Mouse (Mus musculus): ENCODE data around the gene Crebrf. TPM values are rescaled to one million over a fixed set of nuclear protein-coding genes. Genes with fewer than 3 reads are reported as not detected.
A peak's percentile ranks its signal among the peaks of the same experiment; 100 is the strongest.

Crebrf gene
- polyA plus RNA-seq, 1 experiment from 2014 or later = 8.1 TPM

DNA sequence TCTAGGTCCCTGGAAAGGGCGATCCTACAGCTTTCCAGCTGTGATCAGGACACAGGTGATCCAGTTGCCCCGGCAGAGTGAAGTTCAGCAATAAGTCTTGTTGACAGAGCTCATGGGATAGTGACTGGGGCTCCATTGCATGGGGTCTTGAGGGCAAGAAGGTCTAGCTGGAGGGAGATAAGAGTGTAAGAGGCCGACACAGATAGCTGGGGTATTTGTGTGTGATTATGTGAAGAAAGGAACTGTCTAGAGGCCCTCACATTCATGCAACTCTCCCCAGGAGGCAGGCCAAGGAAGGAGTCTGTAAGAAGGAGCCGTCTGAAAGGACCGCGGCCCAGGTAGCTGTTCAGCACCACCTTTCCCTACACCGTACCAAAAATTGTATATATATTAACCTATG, 8.4 kb upstream of the Crebrf start:
- Histone ChIP-seq H3K9me3 (no peaks in the 10 kb centered on the region), H3K27me3 (peaks cover 19% of the 10 kb centered on the region), H3K27ac (no peak overlapping the region), H3K9ac (no peak overlapping the region), H3K4me3 (no peak overlapping the region), H3K36me3 (0 out of 2 replicates have a peak, but pooled peaks cover 3% of the 10 kb centered on the region), H3K4me2 (no peak overlapping the region), H3K4me1 (no peaks in the 10 kb centered on the region)
- WGBS = 71% methylated on average over 7 of the region's 7 CpGs
- no peak for ATAC-seq (ENCODE audit: insufficient number of reproducible peaks, insufficient read depth, low FRiP score, low TSS enrichment, low read depth)

DNA sequence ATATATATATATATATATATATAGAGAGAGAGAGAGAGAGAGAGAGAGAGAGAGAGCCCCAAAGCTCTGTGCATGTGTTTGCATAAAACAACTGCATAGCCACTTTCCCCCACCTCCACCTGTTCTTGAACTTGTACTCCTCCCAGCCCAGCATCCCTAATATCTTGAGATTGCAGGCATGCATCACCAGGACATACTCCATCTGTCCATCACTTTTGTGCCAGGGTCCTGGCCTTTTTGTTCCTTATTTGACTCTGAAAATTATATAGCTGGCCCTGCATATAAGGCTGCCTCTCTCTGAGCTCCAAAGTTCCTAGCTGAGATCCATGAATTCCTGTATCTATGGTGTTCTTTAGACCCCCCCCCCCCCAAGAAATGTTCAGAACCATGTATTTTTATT, 7.0 kb upstream of the Crebrf start:
- Histone ChIP-seq H3K4me2 (no peak overlapping the region), H3K36me3 (no peaks in the 10 kb centered on the region), H3K9ac (no peak overlapping the region), H3K4me3 (no peak overlapping the region), H3K4me1 (no peaks in the 10 kb centered on the region), H3K9me3 (no peaks in the 10 kb centered on the region), H3K27me3 (peaks cover 19% of the 10 kb centered on the region), H3K27ac (no peak overlapping the region)
- ATAC-seq (ENCODE audit: insufficient number of reproducible peaks, insufficient read depth, low FRiP score, low TSS enrichment, low read depth) = no peak

DNA sequence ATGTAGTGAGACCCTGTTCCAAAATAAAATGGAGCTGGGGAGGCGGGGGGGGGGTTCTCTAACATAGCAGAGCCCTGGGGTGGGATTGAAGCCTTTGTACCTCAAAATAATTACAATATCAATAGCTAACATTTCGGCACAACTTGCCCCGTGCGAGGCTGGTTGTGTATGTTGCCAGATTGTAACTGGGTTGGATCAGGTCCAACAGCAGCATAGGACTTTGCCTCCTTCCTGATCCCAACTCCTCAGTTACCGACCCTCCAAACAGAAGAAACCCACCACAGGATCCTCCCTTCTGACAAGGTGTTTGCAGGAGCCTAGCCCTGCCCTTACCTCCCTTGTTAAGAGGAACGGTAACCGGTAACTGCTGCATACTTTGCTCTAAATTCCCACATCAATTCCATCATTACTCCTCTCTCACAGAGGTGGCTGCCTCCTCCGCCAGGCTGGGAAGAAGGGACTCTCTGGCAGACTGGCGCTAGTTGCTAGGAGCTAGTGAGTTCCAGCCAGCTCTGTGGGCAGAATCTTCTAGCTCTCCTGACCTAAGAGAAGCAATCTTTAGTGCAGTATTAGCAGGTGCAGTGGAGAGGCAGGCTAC, 6.4 kb upstream of the Crebrf start:
- no peak overlapping the region for H3K4me2 ChIP-seq
- H3K4me1 ChIP-seq = no peaks in the 10 kb centered on the region
- 56% methylated on average over 9 of the region's 9 CpGs for WGBS
- H3K27ac ChIP-seq = no peak overlapping the region
- peaks cover 19% of the 10 kb centered on the region for H3K27me3 ChIP-seq
- no peaks in the 10 kb centered on the region for H3K36me3 ChIP-seq
- ATAC-seq (ENCODE audit: insufficient number of reproducible peaks, insufficient read depth, low FRiP score, low TSS enrichment, low read depth) = no peak
- H3K9me3 ChIP-seq = no peaks in the 10 kb centered on the region
- H3K4me3 ChIP-seq = no peak overlapping the region
- no peak overlapping the region for H3K9ac ChIP-seq

DNA sequence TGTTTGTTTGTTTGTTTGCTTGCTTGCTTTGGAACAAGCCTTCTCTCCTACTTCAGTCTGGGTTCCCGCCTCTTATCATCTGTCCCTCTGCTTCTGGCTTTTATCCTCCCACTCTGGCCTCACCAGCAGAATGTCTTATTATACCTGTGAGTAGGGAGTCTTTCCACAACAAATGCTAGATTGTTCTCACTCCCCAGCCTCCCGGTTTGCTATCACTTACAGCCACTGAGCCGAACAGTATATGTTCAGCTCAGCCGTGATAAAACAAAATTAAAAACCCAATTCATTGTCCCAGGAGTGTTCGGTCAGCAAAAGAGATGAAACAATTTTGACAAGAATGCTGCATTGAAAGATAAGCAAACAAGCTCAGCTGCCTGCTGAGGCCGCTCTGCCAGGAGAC, 5.4 kb upstream of the Crebrf start:
- no peak overlapping the region for H3K27ac ChIP-seq
- no peaks in the 10 kb centered on the region for H3K9me3 ChIP-seq
- H3K36me3 ChIP-seq = no peaks in the 10 kb centered on the region
- no peak for ATAC-seq (ENCODE audit: insufficient number of reproducible peaks, insufficient read depth, low FRiP score, low TSS enrichment, low read depth)
- H3K9ac ChIP-seq = no peak overlapping the region
- no peak overlapping the region for H3K4me2 ChIP-seq
- no peak overlapping the region for H3K4me3 ChIP-seq
- whole genome bisulfite sequencing = 54% methylated on average over 6 of the region's 6 CpGs
- 0 out of 2 replicates have a peak, but pooled peaks cover 4% of the 10 kb centered on the region for H3K4me1 ChIP-seq
- H3K27me3 ChIP-seq = peaks cover 19% of the 10 kb centered on the region

DNA sequence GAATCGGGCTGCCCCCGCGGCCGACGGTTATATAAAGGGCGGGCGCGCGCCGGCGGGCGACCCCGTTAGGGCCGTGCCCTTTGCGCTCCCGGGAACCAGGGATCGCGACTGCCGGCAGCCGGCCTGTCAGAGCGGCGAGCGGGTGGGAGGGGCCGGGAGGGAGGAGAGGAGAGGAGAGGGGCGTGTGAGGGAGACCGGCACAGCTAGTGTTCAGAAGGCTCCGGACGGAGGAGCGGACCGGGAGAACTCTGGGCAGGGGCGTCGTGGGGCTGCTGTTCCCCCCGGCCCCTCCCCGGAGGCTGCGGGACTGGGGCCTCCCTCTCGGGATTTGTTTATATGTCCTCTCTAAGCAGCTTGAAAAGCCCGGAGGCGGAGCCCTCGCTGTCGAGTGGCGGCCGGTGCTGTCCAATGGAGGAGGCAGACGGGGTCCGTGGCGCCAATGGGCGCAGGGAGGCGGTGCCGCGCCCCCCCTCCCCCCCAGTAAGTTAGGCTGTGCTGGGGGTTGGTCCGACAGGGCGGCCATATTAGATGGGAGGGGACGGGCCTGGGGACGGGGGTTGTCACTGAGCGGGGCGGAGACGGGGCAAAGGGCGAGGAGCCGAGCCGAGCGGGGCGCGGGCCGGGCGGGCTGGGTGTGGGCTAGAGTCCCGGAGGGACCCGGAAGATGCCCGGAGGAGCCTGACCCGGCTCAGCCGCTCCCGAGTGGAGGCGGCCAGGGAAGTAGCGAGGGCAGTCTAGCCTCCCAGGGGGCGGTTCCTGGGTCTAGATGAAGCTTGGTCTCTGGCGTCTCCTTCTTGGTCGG, 667 bp downstream of the Crebrf start:
- Histone ChIP-seq H3K36me3 (no peaks in the 10 kb centered on the region), H3K4me1 (0 out of 2 replicates have a peak, but pooled peaks cover 5% of the 10 kb centered on the region), H3K27ac (peak overlapping the region; percentile 68), H3K9ac (peak overlapping the region; percentile 80), H3K4me2 (peak overlapping the region; percentile 66), H3K9me3 (no peaks in the 10 kb centered on the region), H3K4me3 (peak overlapping the region; percentile 99), H3K27me3 (0 out of 2 replicates have a peak, but pooled peaks cover 4% of the 10 kb centered on the region)
- whole genome bisulfite sequencing = under 1% methylated on average over 71 of the region's 75 CpGs
- peak; percentile 97 for ATAC-seq (ENCODE audit: insufficient number of reproducible peaks, insufficient read depth, low FRiP score, low TSS enrichment, low read depth)

DNA sequence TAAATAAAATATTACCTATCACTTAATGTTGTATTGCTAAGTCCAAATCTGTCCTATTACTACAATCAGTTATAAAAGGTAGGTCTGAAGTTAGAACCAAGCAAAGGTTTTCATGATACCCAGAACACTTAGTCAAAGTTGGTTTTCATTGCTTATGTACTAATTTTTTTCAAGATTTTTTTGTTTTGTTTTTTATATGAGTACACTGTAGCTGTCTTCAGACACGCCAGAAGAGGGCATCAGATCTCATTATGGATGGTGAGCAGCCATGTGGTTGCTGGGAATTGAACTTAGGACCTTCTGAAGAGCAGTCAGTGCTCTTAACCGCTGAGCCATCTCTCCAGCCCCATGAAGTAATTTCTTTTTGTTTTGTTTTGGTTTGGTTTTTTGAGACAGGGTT, 2.4 kb downstream of the Crebrf start:
- H3K27ac ChIP-seq = no peak overlapping the region
- no peak overlapping the region for H3K4me3 ChIP-seq
- H3K4me2 ChIP-seq = no peak overlapping the region
- no peak for ATAC-seq (ENCODE audit: insufficient number of reproducible peaks, insufficient read depth, low FRiP score, low TSS enrichment, low read depth)
- no peaks in the 10 kb centered on the region for H3K9me3 ChIP-seq
- H3K27me3 ChIP-seq = no peaks in the 10 kb centered on the region
- no peaks in the 10 kb centered on the region for H3K36me3 ChIP-seq
- H3K4me1 ChIP-seq = 0 out of 2 replicates have a peak, but pooled peaks cover 5% of the 10 kb centered on the region
- WGBS = 65% methylated on average over 2 of the region's 2 CpGs
- H3K9ac ChIP-seq = no peak overlapping the region

DNA sequence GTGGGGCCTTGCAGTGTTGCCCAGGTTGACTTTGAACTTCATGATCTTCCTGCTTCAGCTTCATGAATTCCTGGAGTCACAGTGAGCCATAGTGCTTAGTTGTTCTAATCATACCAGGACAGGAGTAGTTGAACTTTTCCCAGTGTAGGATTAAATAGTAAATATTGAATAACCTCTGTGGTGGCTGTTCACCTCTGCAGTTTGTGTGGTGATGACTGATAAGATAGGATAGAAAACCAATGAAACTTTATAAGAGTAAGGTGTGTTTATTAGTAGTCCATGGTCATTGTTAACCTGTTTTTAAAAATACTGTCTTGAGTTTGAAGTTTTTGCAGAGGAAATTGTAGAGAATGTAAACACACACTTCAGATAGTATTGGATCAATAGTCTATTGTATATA, 4.0 kb downstream of the Crebrf start:
- ATAC-seq (ENCODE audit: insufficient number of reproducible peaks, insufficient read depth, low FRiP score, low TSS enrichment, low read depth) = no peak
- Histone ChIP-seq H3K36me3 (no peaks in the 10 kb centered on the region), H3K9ac (no peak overlapping the region), H3K4me1 (0 out of 2 replicates have a peak, but pooled peaks cover 5% of the 10 kb centered on the region), H3K27ac (no peak overlapping the region), H3K4me2 (no peak overlapping the region), H3K27me3 (no peaks in the 10 kb centered on the region), H3K9me3 (no peaks in the 10 kb centered on the region), H3K4me3 (no peak overlapping the region)

DNA sequence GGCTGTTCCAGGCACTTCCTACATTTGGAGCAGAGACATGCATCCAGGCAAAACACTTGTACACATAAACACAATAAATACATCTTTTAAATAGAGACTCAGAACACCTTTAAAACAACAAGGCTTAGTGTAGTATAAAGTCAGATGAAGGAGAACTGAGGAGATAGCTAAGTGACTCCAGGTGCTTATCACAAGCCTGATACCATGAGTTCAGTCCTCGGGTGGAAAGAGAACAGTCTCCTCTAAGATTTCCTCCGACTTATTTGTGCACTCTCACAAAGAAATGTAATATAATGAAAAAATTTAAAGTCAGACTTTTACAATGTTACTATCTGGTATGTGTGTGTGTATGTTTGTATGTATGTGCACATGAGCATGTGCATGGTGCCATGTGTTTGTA, 6.4 kb downstream of the Crebrf start:
- Histone ChIP-seq H3K4me1 (no peaks in the 10 kb centered on the region), H3K9ac (no peak overlapping the region), H3K4me2 (no peak overlapping the region), H3K36me3 (no peaks in the 10 kb centered on the region), H3K27me3 (no peaks in the 10 kb centered on the region), H3K27ac (no peak overlapping the region), H3K4me3 (no peak overlapping the region), H3K9me3 (no peaks in the 10 kb centered on the region)
- WGBS = 58% methylated on average over 2 of the region's 2 CpGs
- ATAC-seq (ENCODE audit: insufficient number of reproducible peaks, insufficient read depth, low FRiP score, low TSS enrichment, low read depth) = no peak

DNA sequence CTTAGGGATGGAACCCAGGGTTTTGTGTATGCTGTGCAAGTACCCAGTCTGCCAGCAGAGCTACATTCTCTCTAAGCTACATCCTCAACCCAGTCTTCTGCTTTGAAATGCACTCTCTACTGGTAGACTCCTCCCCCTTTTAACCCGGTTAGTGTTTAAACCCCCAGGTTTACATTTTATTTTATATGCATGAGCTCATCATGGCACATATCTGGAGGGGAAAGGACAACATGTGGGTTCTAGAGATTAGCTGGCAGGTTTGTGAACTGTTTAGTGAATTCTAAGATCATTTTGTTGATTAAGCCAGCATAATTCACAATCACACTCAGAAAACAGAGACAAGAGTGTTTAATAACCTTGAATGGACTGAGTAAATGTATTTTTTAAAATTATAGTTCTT, 9.3 kb downstream of the Crebrf start:
- Histone ChIP-seq H3K27ac (no peak overlapping the region), H3K4me2 (no peak overlapping the region), H3K9ac (no peak overlapping the region), H3K4me1 (no peaks in the 10 kb centered on the region), H3K36me3 (no peaks in the 10 kb centered on the region), H3K4me3 (no peak overlapping the region), H3K27me3 (no peaks in the 10 kb centered on the region), H3K9me3 (no peaks in the 10 kb centered on the region)
- whole genome bisulfite sequencing = 46% methylated on average over 1 of the region's 1 CpGs
- no peak for ATAC-seq (ENCODE audit: insufficient number of reproducible peaks, insufficient read depth, low FRiP score, low TSS enrichment, low read depth)

DNA sequence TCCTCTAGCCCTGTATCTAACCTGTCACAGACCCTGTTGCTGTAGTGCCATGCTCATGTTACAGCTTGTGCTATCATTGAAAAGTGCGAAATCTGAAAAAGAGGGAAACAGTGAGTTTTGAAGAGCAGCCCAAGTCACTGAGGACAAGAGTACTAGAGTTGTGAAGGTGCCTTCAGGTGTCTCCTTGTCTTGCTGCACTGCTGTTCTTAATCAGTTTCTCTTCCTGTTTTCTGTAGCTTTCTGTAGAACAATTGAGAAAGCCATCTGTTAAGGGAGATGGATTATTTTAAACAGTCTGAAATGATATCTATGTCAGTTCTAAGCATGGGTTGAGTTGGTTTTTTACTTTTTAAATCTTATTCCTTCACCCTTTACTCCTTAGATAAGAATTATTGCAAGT, 11.2 kb downstream of the Crebrf start:
- no peaks in the 10 kb centered on the region for H3K36me3 ChIP-seq
- no peak overlapping the region for H3K4me3 ChIP-seq
- no peak overlapping the region for H3K4me2 ChIP-seq
- H3K4me1 ChIP-seq = no peaks in the 10 kb centered on the region
- no peak for ATAC-seq (ENCODE audit: insufficient number of reproducible peaks, insufficient read depth, low FRiP score, low TSS enrichment, low read depth)
- WGBS = 70% methylated on average over 1 of the region's 1 CpGs
- no peak overlapping the region for H3K9ac ChIP-seq
- H3K9me3 ChIP-seq = no peaks in the 10 kb centered on the region
- H3K27me3 ChIP-seq = no peaks in the 10 kb centered on the region
- no peak overlapping the region for H3K27ac ChIP-seq

DNA sequence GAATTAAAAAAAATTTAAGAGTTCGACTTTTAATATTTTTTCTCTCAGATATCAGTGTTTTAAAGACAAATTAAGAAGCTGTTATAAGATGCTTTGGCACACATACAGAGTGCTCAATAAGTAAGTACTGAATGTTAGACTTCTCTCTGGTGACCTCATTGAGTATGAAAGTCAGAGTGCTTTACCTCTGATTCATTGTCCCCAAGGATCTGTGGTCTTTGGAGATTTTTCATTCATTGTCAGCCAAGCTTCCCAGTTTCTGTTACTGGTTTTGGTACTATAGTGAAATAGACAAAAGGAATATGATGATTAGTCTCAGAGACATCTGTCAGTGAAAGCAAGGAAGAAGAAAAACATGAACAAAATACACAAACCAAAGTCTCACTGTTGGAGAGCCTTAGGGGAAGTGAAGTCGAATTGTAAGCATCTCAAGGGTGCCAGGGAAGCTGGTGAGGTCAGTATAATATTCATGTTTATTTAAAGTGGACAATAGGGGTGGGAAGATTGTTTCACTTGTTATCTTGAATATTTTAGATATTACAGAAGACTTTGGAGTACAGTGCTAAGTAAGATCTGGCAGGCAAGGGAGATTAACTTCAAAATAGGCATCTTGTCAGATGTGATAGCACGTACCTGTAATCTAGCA, 11.8 kb downstream of the Crebrf start:
- H3K27ac ChIP-seq = no peak overlapping the region
- no peaks in the 10 kb centered on the region for H3K9me3 ChIP-seq
- no peak overlapping the region for H3K9ac ChIP-seq
- no peaks in the 10 kb centered on the region for H3K36me3 ChIP-seq
- H3K4me2 ChIP-seq = no peak overlapping the region
- H3K27me3 ChIP-seq = no peaks in the 10 kb centered on the region
- no peaks in the 10 kb centered on the region for H3K4me1 ChIP-seq
- no peak overlapping the region for H3K4me3 ChIP-seq
- 71% methylated on average over 3 of the region's 3 CpGs for WGBS
- ATAC-seq (ENCODE audit: insufficient number of reproducible peaks, insufficient read depth, low FRiP score, low TSS enrichment, low read depth) = no peak

DNA sequence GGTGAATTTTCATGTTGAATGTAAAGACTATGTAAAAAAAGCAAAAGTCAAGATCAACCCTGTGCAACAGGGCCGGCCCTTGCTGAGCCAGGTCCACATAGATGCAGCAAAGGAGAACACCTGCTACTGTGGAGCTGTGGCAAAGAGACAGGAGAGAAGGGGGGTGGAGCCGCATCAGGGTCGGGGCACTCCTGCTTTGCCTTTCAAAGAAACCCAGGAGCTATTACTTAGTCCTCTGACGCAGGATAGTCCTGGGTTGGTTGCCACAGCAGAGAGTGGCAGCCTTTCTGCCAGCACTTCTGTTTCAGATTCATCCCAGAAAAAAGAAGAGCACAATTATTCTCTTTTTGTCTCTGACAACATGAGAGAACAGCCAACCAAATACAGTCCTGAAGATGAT, 27.1 kb downstream of the Crebrf start:
- no peaks in the 10 kb centered on the region for H3K27me3 ChIP-seq
- no peak for ATAC-seq (ENCODE audit: insufficient number of reproducible peaks, insufficient read depth, low FRiP score, low TSS enrichment, low read depth)
- no peak overlapping the region for H3K9ac ChIP-seq
- no peak overlapping the region for H3K4me2 ChIP-seq
- no peaks in the 10 kb centered on the region for H3K9me3 ChIP-seq
- no peak overlapping the region for H3K27ac ChIP-seq
- H3K4me3 ChIP-seq = no peak overlapping the region
- H3K4me1 ChIP-seq = no peaks in the 10 kb centered on the region
- 48% methylated on average over 4 of the region's 4 CpGs for WGBS
- H3K36me3 ChIP-seq = 0 out of 2 replicates have a peak, but pooled peaks cover 3% of the 10 kb centered on the region

Data from embryonic facial prominence, embryonic 13.5 days (tissue).